Mouse (Mus musculus) spleen, embryonic (tissue): ENCODE data around the gene Mark2.

Experiments
- CTCF ChIA-PET: fragments of 350-600 bp; sonication (Branson Sonifier 250); formaldehyde crosslinking; loops from one replicate; lab custom pipeline; 2022; lab: Charles Lee

Mark2 gene

GRCm38 (mm10) chr19:7335656-7336055 lies 6.0 kb downstream of the Mark2 start:
- CTCF ChIA-PET, result no interaction called here

GRCm38 (mm10) chr19:7334049-7334448 lies 7.6 kb downstream of the Mark2 start:
- CTCF ChIA-PET, result no interaction called here

- CTCF ChIA-PET, result no interaction called here
Measured at GRCm38 (mm10) chr19:7321391-7321790, 20.3 kb downstream of the Mark2 start.

GRCm38 (mm10) chr19:7320181-7320580 lies 21.5 kb downstream of the Mark2 start:
- CTCF ChIA-PET, result interaction anchor here (0.5 kb wide), 1 partner anchor 38 kb away, joined by 3 read pairs; no protein-coding TSS in a partner anchor

GRCm38 (mm10) chr19:7317716-7318115 lies 23.9 kb downstream of the Mark2 start:
- CTCF ChIA-PET, result interaction anchor here (0.7 kb wide), 2 partner anchors 95 to 190 kb away, joined by 4 to 5 read pairs; no protein-coding TSS in a partner anchor

- CTCF ChIA-PET, result no interaction called here
Measured at GRCm38 (mm10) chr19:7316822-7317221, 24.8 kb downstream of the Mark2 start.

GRCm38 (mm10) chr19:7315587-7315984 lies 26.1 kb downstream of the Mark2 start:
- CTCF ChIA-PET, result interaction anchor here (1.2 kb wide), 1 partner anchor 66 kb away, joined by 3 read pairs; no protein-coding TSS in a partner anchor

- CTCF ChIA-PET, result no interaction called here
Measured at GRCm38 (mm10) chr19:7314976-7315586, 26.6 kb downstream of the Mark2 start.

- CTCF ChIA-PET, result no interaction called here
Measured at GRCm38 (mm10) chr19:7313660-7314059, 28.0 kb downstream of the Mark2 start.

- CTCF ChIA-PET, result interaction anchor here (0.6 kb wide), 1 partner anchor 15 kb away, joined by 5 read pairs; no protein-coding TSS in a partner anchor
Measured at GRCm38 (mm10) chr19:7311306-7311705, 30.4 kb downstream of the Mark2 start.

GRCm38 (mm10) chr19:7310704-7311103 lies 31.0 kb downstream of the Mark2 start:
- CTCF ChIA-PET, result no interaction called here

GRCm38 (mm10) chr19:7309738-7310330 lies 31.8 kb downstream of the Mark2 start:
- CTCF ChIA-PET, result interaction anchor here (1.3 kb wide), 1 partner anchor 31 kb away, joined by 3 read pairs; no protein-coding TSS in a partner anchor

- CTCF ChIA-PET, result interaction anchor here (0.5 kb wide), 1 partner anchor 23 kb away, joined by 4 read pairs; no protein-coding TSS in a partner anchor
Measured at GRCm38 (mm10) chr19:7307995-7308770, 33.5 kb downstream of the Mark2 start.

- CTCF ChIA-PET, result no interaction called here
Measured at GRCm38 (mm10) chr19:7306968-7307367, 34.7 kb downstream of the Mark2 start.

GRCm38 (mm10) chr19:7305380-7306310 lies 36.0 kb downstream of the Mark2 start:
- CTCF ChIA-PET, result interaction anchor here (0.7 kb wide), 1 partner anchor 1077 kb away, joined by 13 read pairs; no protein-coding TSS in a partner anchor

- CTCF ChIA-PET, result no interaction called here
Measured at GRCm38 (mm10) chr19:7304801-7305200, 36.9 kb downstream of the Mark2 start.

- CTCF ChIA-PET, result interaction anchor here (0.6 to 0.7 kb wide), 2 partner anchors 16 to 39 kb away, joined by 3 to 7 read pairs; no protein-coding TSS in a partner anchor
Measured at GRCm38 (mm10) chr19:7303796-7304195, 37.9 kb downstream of the Mark2 start.

- CTCF ChIA-PET, result no interaction called here
Measured at GRCm38 (mm10) chr19:7302493-7302797, 39.2 kb downstream of the Mark2 start.

GRCm38 (mm10) chr19:7301647-7302492 lies 39.8 kb downstream of the Mark2 start:
- CTCF ChIA-PET, result interaction anchor here (0.6 kb wide), 1 partner anchor 28 kb away, joined by 4 read pairs; no protein-coding TSS in a partner anchor

- CTCF ChIA-PET, result no interaction called here
Measured at GRCm38 (mm10) chr19:7300078-7300477, 41.6 kb downstream of the Mark2 start.
